Mouse (Mus musculus) heart, embryonic 14.5 days (tissue): Measurements from ENCODE around the gene Egfl8. TPM values are rescaled to one million over a fixed set of nuclear protein-coding genes. Genes with fewer than 3 reads are reported as not detected.
A peak's percentile ranks its signal among the peaks of the same experiment; 100 is the strongest.

ENCODE experiments used
- ATAC-seq: fragments of 200-750 bp; cut with Nextera tagmentation; 2 replicates; pipeline ENCODE4 v1.8.0; 2017; ENCODE audit warnings: low read depth, moderate TSS enrichment; ENCODE audit not compliant: insufficient number of reproducible peaks, insufficient read depth, low FRiP score
- H3K27ac ChIP-seq, 2 experiments: fragments of 200-500 bp in 1 of 2; fragments of 300-500 bp in 1 of 2; sonication (generic) in 1 of 2; replicated peaks in 1 of 2; 2 replicates each; pipeline ENCODE4 v1.5.1; 2012 to 2014; ENCODE audit warnings: low read depth in 2 of 2, low read length in 2 of 2, control low read depth in 1 of 2, mild to moderate bottlenecking in 1 of 2, mixed read lengths in 1 of 2; ENCODE audit not compliant: control insufficient read depth in 1 of 2, insufficient read depth in 1 of 2
- H3K27me3 ChIP-seq: fragments of 300-500 bp; sonication (generic); 2 replicates; pipeline ENCODE4 v1.6.1; 2014; ENCODE audit warnings: mild to moderate bottlenecking, low read length, control low read depth; ENCODE audit not compliant: control insufficient read depth, insufficient read depth
- H3K36me3 ChIP-seq: fragments of 300-500 bp; sonication (generic); 2 replicates; pipeline ENCODE4 v1.6.1; 2014; ENCODE audit warnings: mild to moderate bottlenecking, control low read depth, low read length, mixed read lengths; ENCODE audit not compliant: control insufficient read depth, insufficient read depth
- H3K4me1 ChIP-seq, 2 experiments: fragments of 200-500 bp in 1 of 2; fragments of 300-500 bp in 1 of 2; sonication (generic) in 1 of 2; 2 replicates each; pipeline ENCODE4 v1.6.1; 2012 to 2014; ENCODE audit warnings: low read length in 2 of 2, control low read depth in 1 of 2, mixed read lengths in 1 of 2; ENCODE audit not compliant: control insufficient read depth in 2 of 2, insufficient read depth in 2 of 2
- H3K4me2 ChIP-seq: fragments of 300-500 bp; sonication (generic); 2 replicates; pipeline ENCODE4 v1.6.1; 2014; ENCODE audit warnings: mild to moderate bottlenecking, low read length
- H3K4me3 ChIP-seq, 2 experiments: fragments of 200-500 bp in 1 of 2; fragments of 300-500 bp in 1 of 2; sonication (generic) in 1 of 2; 2 replicates each; pipeline ENCODE4 v1.5.1; 2012 to 2014; ENCODE audit warnings: low read length in 2 of 2, mild to moderate bottlenecking in 2 of 2, control low read depth in 1 of 2, low read depth in 1 of 2, moderate library complexity in 1 of 2; ENCODE audit not compliant: control insufficient read depth in 1 of 2, insufficient read depth in 1 of 2
- H3K9ac ChIP-seq: fragments of 300-500 bp; sonication (generic); 2 replicates; pipeline ENCODE4 v1.6.1; 2014; ENCODE audit warnings: mild to moderate bottlenecking, low read length
- H3K9me3 ChIP-seq: fragments of 300-500 bp; sonication (generic); 2 replicates; pipeline ENCODE4 v1.6.1; 2016; ENCODE audit warnings: low read length, control low read depth; ENCODE audit not compliant: control insufficient read depth
- WGBS: fragments of 180-500 bp; shearing (Covaris S2); extraction: QIAGEN DNeasy Blood & Tissue Kit; methylation state at CpG from one replicate; pipeline ENCODE4 v1.1.7; 2014; 5-methylcytosine and 5-hydroxymethylcytosine counted together
- polyA plus RNA-seq: library from polyadenylated mRNA; unstranded; fragments of >200 nt; fragmentation: Nextera tagmentation; extraction: Ambion mirVana; gene quantifications from 2 replicates; pipeline ENCODE4 v1.2.1, GENCODE M21; 2014

Egfl8 gene
- polyA plus RNA-seq, 1 experiment from 2014 or later = 0.55 TPM

GRCm38 (mm10) chr17:34613054-34613645 lies 2.6 kb downstream of the Egfl8 start:
- H3K9me3 ChIP-seq = no peaks in the 10 kb centered on the region
- H3K4me1 ChIP-seq = peaks cover 0 to 13% of the 10 kb centered on the region in 2 experiments; a peak in 3 of 4 replicates
- ATAC-seq = no peak
- H3K4me3 ChIP-seq = no peak overlapping the region
- WGBS = 88% methylated on average over 11 of the region's 11 CpGs
- no peak overlapping the region for H3K27ac ChIP-seq
- no peak overlapping the region for H3K9ac ChIP-seq
- peaks cover 63% of the 10 kb centered on the region for H3K36me3 ChIP-seq
- no peaks in the 10 kb centered on the region for H3K27me3 ChIP-seq
- no peak overlapping the region for H3K4me2 ChIP-seq

GRCm38 (mm10) chr17:34611050-34611449 lies 4.7 kb downstream of the Egfl8 start:
- 93% methylated on average over 8 of the region's 8 CpGs for WGBS
- no peaks in the 10 kb centered on the region for H3K27me3 ChIP-seq
- no peak overlapping the region for H3K9ac ChIP-seq
- no peaks in the 10 kb centered on the region for H3K9me3 ChIP-seq
- no peak for ATAC-seq
- no peak overlapping the region for H3K4me2 ChIP-seq
- peaks cover 7 to 29% of the 10 kb centered on the region in 2 experiments for H3K4me1 ChIP-seq
- peaks cover 49% of the 10 kb centered on the region for H3K36me3 ChIP-seq
- H3K4me3 ChIP-seq = no peak overlapping the region
- no peak overlapping the region for H3K27ac ChIP-seq

- H3K4me2 ChIP-seq = no peak overlapping the region
- H3K36me3 ChIP-seq = peaks cover 31% of the 10 kb centered on the region
- WGBS = 77% methylated on average over 7 of the region's 7 CpGs
- H3K9ac ChIP-seq = no peak overlapping the region
- no peaks in the 10 kb centered on the region for H3K27me3 ChIP-seq
- H3K4me1 ChIP-seq = peaks cover 15 to 39% of the 10 kb centered on the region in 2 experiments
- no peaks in the 10 kb centered on the region for H3K9me3 ChIP-seq
- H3K27ac ChIP-seq = no peak overlapping the region
- no peak overlapping the region for H3K4me3 ChIP-seq
- no peak for ATAC-seq
Measured at GRCm38 (mm10) chr17:34607997-34608396, 7.8 kb downstream of the Egfl8 start.

GRCm38 (mm10) chr17:34606186-34607039 lies 9.4 kb downstream of the Egfl8 start:
- no peak for ATAC-seq
- Histone ChIP-seq H3K4me1 (peaks cover 15 to 45% of the 10 kb centered on the region in 2 experiments), H3K9ac (peak overlapping the region; percentile 95), H3K4me2 (peak overlapping the region; percentile 94), H3K9me3 (no peaks in the 10 kb centered on the region), H3K4me3 (peak overlapping the region; percentile 82 to 90), H3K36me3 (peaks cover 21% of the 10 kb centered on the region), H3K27me3 (no peaks in the 10 kb centered on the region), H3K27ac (peak overlapping the region; percentile 49 to 87)
- WGBS = 16% methylated on average over 32 of the region's 32 CpGs

GRCm38 (mm10) chr17:34605609-34606008 lies 10.2 kb downstream of the Egfl8 start:
- WGBS = 0% methylated on average over 24 of the region's 30 CpGs
- Histone ChIP-seq H3K27ac (peak overlapping the region; percentile 84 to 87), H3K9ac (peak overlapping the region; percentile 95), H3K27me3 (no peaks in the 10 kb centered on the region), H3K4me2 (peak overlapping the region; percentile 94), H3K4me3 (peak overlapping the region; percentile 82 to 90), H3K9me3 (no peaks in the 10 kb centered on the region), H3K36me3 (peaks cover 21% of the 10 kb centered on the region), H3K4me1 (peaks cover 15 to 45% of the 10 kb centered on the region in 2 experiments)
- ATAC-seq = peak; percentile 41

GRCm38 (mm10) chr17:34604511-34605237 lies 11.1 kb downstream of the Egfl8 start:
- no peak for ATAC-seq
- H3K4me1 ChIP-seq = peaks cover 15 to 44% of the 10 kb centered on the region in 2 experiments
- H3K27ac ChIP-seq = peak overlapping the region; percentile 84 to 87
- no peaks in the 10 kb centered on the region for H3K27me3 ChIP-seq
- H3K4me3 ChIP-seq = peak overlapping the region; percentile 82 to 90
- WGBS = 17% methylated on average over 24 of the region's 24 CpGs
- peak overlapping the region; percentile 94 for H3K4me2 ChIP-seq
- H3K36me3 ChIP-seq = peaks cover 23% of the 10 kb centered on the region
- H3K9me3 ChIP-seq = no peaks in the 10 kb centered on the region
- peak overlapping the region; percentile 95 for H3K9ac ChIP-seq

GRCm38 (mm10) chr17:34604061-34604508 lies 11.7 kb downstream of the Egfl8 start, which contains the start of gene Agpat1:
Gene Agpat1 (plus strand): TSS chr17:34604262.
- H3K4me3 ChIP-seq = peak within 1 kb of the TSS; percentile 90 to 96
- peak within 1 kb of the TSS; percentile 87 to 90 for H3K27ac ChIP-seq
- under 1% methylated on average over 35 of the region's 35 CpGs for WGBS
- peaks cover 17 to 41% of the 10 kb centered on the region in 2 experiments for H3K4me1 ChIP-seq
- peak within 1 kb of the TSS; percentile 94 for H3K4me2 ChIP-seq
- no peaks in the 10 kb centered on the region for H3K27me3 ChIP-seq
- no peaks in the 10 kb centered on the region for H3K9me3 ChIP-seq
- peak; percentile 90 for ATAC-seq
- H3K36me3 ChIP-seq = peaks cover 22% of the 10 kb centered on the region
- H3K9ac ChIP-seq = peak within 1 kb of the TSS; percentile 95
